Comparison of ENCODE assay signal across 9 mouse cellular contexts in genomic region chr6:100336591-100337148, GRCm38 (mm10). TPM values are rescaled to one million over a fixed set of nuclear protein-coding genes. Genes with fewer than 3 reads are reported as not detected.
A peak's percentile ranks its signal among the peaks of the same experiment; 100 is the strongest.
DNase-seq lines count a peak whose midpoint lies in the region; ATAC-seq lines count a peak whose summit lies in the region.
"Had no signal": no experiment of that assay in that cellular context is flagged by ENCODE, and none has a peak within 500 bp of the region (broad histone marks: within the 10 kb centered on the region; RNA-seq: fewer than 3 reads in every experiment).

No protein-coding gene starts in this region.

- H3K9ac ChIP-seq in forebrain, embryonic 11.5 days (ENCODE audit: low read length): no peak overlapping the region
- no peak overlapping the region for H3K9ac ChIP-seq in forebrain, embryonic 16.5 days (replicated peaks; ENCODE audit: low read depth, low read length)
- H3K9ac ChIP-seq in heart, embryonic 16.5 days (ENCODE audit: low read length): no peak overlapping the region
- H3K9ac ChIP-seq in limb, embryonic 11.5 days (ENCODE audit: low read length): 0 out of 2 replicates have a peak overlapping the region, but pooled peaks have one; percentile 12

- peak; percentile 39; the same call in 1 of the 2 replicates for ATAC-seq in forebrain, embryonic 11.5 days (replicated peaks; ENCODE audit: low FRiP score)
- no peak for ATAC-seq in forebrain, embryonic 16.5 days
- ATAC-seq in heart, embryonic 16.5 days (replicated peaks; ENCODE audit: extremely low read depth, insufficient read depth, low FRiP score): no peak
- ATAC-seq in limb, embryonic 11.5 days (ENCODE audit: insufficient number of reproducible peaks, low FRiP score, low TSS enrichment, low read depth): peak; percentile 61; the same call in 1 of the 2 replicates

- H3K4me3 ChIP-seq in forebrain, embryonic 11.5 days (ENCODE audit: low read depth, low read length): no peak overlapping the region
- H3K4me3 ChIP-seq in forebrain, embryonic 16.5 days (replicated peaks; ENCODE audit: low read length): no peak overlapping the region
- no peak overlapping the region for H3K4me3 ChIP-seq in heart, embryonic 16.5 days (ENCODE audit: low read length)
- no peak overlapping the region for H3K4me3 ChIP-seq in limb, embryonic 11.5 days (ENCODE audit: low read depth, low read length)
- H3K4me3 ChIP-seq: erythroblast, embryonic 14.5 days had no signal

- H3K4me1 ChIP-seq in forebrain, embryonic 11.5 days (replicated peaks; ENCODE audit: control insufficient read depth, insufficient read depth, low read length): peaks cover 16% of the 10 kb centered on the region
- H3K4me1 ChIP-seq in forebrain, embryonic 16.5 days (replicated peaks; ENCODE audit: control insufficient read depth, insufficient read depth, low read length): peaks cover 15% of the 10 kb centered on the region
- H3K4me1 ChIP-seq in heart, embryonic 16.5 days (ENCODE audit: control insufficient read depth, insufficient read depth, low read length): peaks cover 8% of the 10 kb centered on the region
- H3K4me1 ChIP-seq in limb, embryonic 11.5 days (ENCODE audit: control insufficient read depth, insufficient read depth, low read length): peaks cover 17% of the 10 kb centered on the region

- no peaks in the 10 kb centered on the region for H3K36me3 ChIP-seq in forebrain, embryonic 11.5 days (ENCODE audit: control insufficient read depth, insufficient read depth, low read length)
- H3K36me3 ChIP-seq in forebrain, embryonic 16.5 days (ENCODE audit: control insufficient read depth, insufficient read depth): no peaks in the 10 kb centered on the region
- H3K36me3 ChIP-seq in heart, embryonic 16.5 days (ENCODE audit: control insufficient read depth, insufficient read depth): no peaks in the 10 kb centered on the region
- H3K36me3 ChIP-seq in limb, embryonic 11.5 days (ENCODE audit: control insufficient read depth, insufficient read depth, low read length): no peaks in the 10 kb centered on the region

- H3K9me3 ChIP-seq in forebrain, embryonic 11.5 days (ENCODE audit: control insufficient read depth, low read length): no peaks in the 10 kb centered on the region
- H3K9me3 ChIP-seq in forebrain, embryonic 16.5 days (ENCODE audit: control insufficient read depth, low read length): no peaks in the 10 kb centered on the region
- H3K9me3 ChIP-seq in heart, embryonic 16.5 days (replicated peaks; ENCODE audit: control insufficient read depth, low read length): no peaks in the 10 kb centered on the region
- no peaks in the 10 kb centered on the region for H3K9me3 ChIP-seq in limb, embryonic 11.5 days (ENCODE audit: control insufficient read depth, low read length)

- 7% methylated on average over 14 of the region's 14 CpGs for WGBS in forebrain, embryonic 11.5 days
- 13% methylated on average over 14 of the region's 14 CpGs for WGBS in forebrain, embryonic 16.5 days
- WGBS in heart, embryonic 16.5 days: 25% methylated on average over 14 of the region's 14 CpGs
- WGBS in limb, embryonic 11.5 days: 3% methylated on average over 14 of the region's 14 CpGs

- no peak overlapping the region for H3K27ac ChIP-seq in forebrain, embryonic 11.5 days (ENCODE audit: low read depth, low read length)
- no peak overlapping the region for H3K27ac ChIP-seq in forebrain, embryonic 16.5 days (ENCODE audit: low read length)
- H3K27ac ChIP-seq in heart, embryonic 16.5 days (ENCODE audit: low read length): no peak overlapping the region
- 0 out of 2 replicates have a peak overlapping the region, but pooled peaks have one; percentile 39 for H3K27ac ChIP-seq in limb, embryonic 11.5 days (replicated peaks; ENCODE audit: low read depth, low read length)

- H3K4me2 ChIP-seq in forebrain, embryonic 11.5 days (ENCODE audit: low read depth, low read length, severe bottlenecking): peak overlapping the region; percentile 42; the same call in 1 of the 2 replicates
- H3K4me2 ChIP-seq in forebrain, embryonic 16.5 days (ENCODE audit: low read length): no peak overlapping the region
- peak overlapping the region; percentile 33; the same call in 1 of the 2 replicates for H3K4me2 ChIP-seq in heart, embryonic 16.5 days (ENCODE audit: low read depth, low read length)
- peak overlapping the region; percentile 37 for H3K4me2 ChIP-seq in limb, embryonic 11.5 days (ENCODE audit: low read depth, severe bottlenecking)

- DNase-seq in forebrain, embryonic 11.5 days (ENCODE audit: low spot score): peak; percentile 57
- peak; percentile 9 for DNase-seq in embryo, embryonic 11.5 days (ENCODE audit: low read depth, low spot score)
- DNase-seq in limb, embryonic 11.5 days (ENCODE audit: low spot score): peak; percentile 67
- no peak for DNase-seq in layer of hippocampus, postnatal 25 days (ENCODE audit: extremely low spot score in 1 of 2, low spot score in 1 of 2)
- no peak for DNase-seq in thymus, postnatal 14 days
- DNase-seq in right cerebral cortex, postnatal 25 days: no peak

- H3K27me3 ChIP-seq in forebrain, embryonic 11.5 days (ENCODE audit: control insufficient read depth, insufficient read depth, low read length): peaks cover 26% of the 10 kb centered on the region
- peaks cover 3% of the 10 kb centered on the region; the same call in 1 of the 2 replicates for H3K27me3 ChIP-seq in forebrain, embryonic 16.5 days (replicated peaks; ENCODE audit: control insufficient read depth, insufficient read depth, low read length)
- peaks cover 8% of the 10 kb centered on the region for H3K27me3 ChIP-seq in heart, embryonic 16.5 days (ENCODE audit: control insufficient read depth, insufficient read depth, low read length)
- peaks cover 3% of the 10 kb centered on the region; the same call in 1 of the 2 replicates for H3K27me3 ChIP-seq in limb, embryonic 11.5 days (ENCODE audit: control insufficient read depth, insufficient read depth, low read length)

RNA-seq across cellular contexts. Expression of gene Rybp, which starts 49.4 kb away (rescaled TPM):
- polyA plus RNA-seq in forebrain, embryonic 11.5 days (2014; fragmentation: Nextera tagmentation; extraction: Ambion mirVana): 11.3 and 11.4 TPM in 2 replicates
- polyA plus RNA-seq in forebrain, embryonic 16.5 days (2015; fragmentation: Nextera tagmentation; extraction: Ambion mirVana): 30.4 and 31.2 TPM in 2 replicates
- 8.9 and 10.8 TPM in 2 replicates for polyA plus RNA-seq in heart, embryonic 16.5 days (2015; fragmentation: Nextera tagmentation; extraction: Ambion mirVana)
- polyA plus RNA-seq in limb, embryonic 11.5 days (2014; fragmentation: Nextera tagmentation; extraction: Ambion mirVana): 16.0 TPM in 2 replicates
- 10 to 100 TPM; 57.7 to 59.8 TPM for total RNA-seq in layer of hippocampus, postnatal 25 days (2021)

Comparison
In these comparisons a context has a peak if more than half of its experiments do, and no peak if none do; other contexts are left out.
1. ATAC-seq: peak in forebrain, embryonic 11.5 days (single experiment) and limb, embryonic 11.5 days (single experiment); none in forebrain, embryonic 16.5 days (single experiment) and heart, embryonic 16.5 days (single experiment).
2. DNase-seq: peak in forebrain, embryonic 11.5 days (single experiment), embryo, embryonic 11.5 days (single experiment) and limb, embryonic 11.5 days (single experiment); none in layer of hippocampus, postnatal 25 days (0 of 2), thymus, postnatal 14 days (single experiment) and right cerebral cortex, postnatal 25 days (single experiment).